Mouse (Mus musculus) mouse trophoblast stem cell (cell line): Measurements from ENCODE around the gene Lmod2.

Source experiments
- in situ Hi-C, 2 experiments: fragments of 300-500 bp; cut with MseI, MboI; formaldehyde crosslinking; loops; 2 replicates in 1 of 2; 3 replicates in 1 of 2; pipeline ENCODE4 v1.15.1; 2025

Lmod2 gene

GRCm38 (mm10) chr6:24642161-24642560, 44.6 kb downstream of the Lmod2 start:
- in situ Hi-C loops: no loop called here

- in situ Hi-C loops: no loop called here
Observed at GRCm38 (mm10) chr6:24642960-24643359, 45.4 kb downstream of the Lmod2 start.

- in situ Hi-C loops: no loop called here
Observed at GRCm38 (mm10) chr6:24645346-24646053, 47.9 kb downstream of the Lmod2 start.

GRCm38 (mm10) chr6:24647103-24647691, 49.6 kb downstream of the Lmod2 start:
- in situ Hi-C loops: no loop called here

- in situ Hi-C loops: no loop called here
Observed at GRCm38 (mm10) chr6:24648403-24648802, 50.8 kb downstream of the Lmod2 start.

GRCm38 (mm10) chr6:24650719-24651118, 53.2 kb downstream of the Lmod2 start:
- in situ Hi-C loops: no loop called here

- in situ Hi-C loops: no loop called here
Observed at GRCm38 (mm10) chr6:24651538-24651937, 54.0 kb downstream of the Lmod2 start.
